Mouse (Mus musculus) CD8-positive naive resting alpha-beta T cell, adult 2 months (primary cell): ENCODE measurements around the gene Stx1a.

ENCODE experiments used
- DNase-seq, 2 experiments: peaks; one replicate each; pipeline ENCODE4 v3.0.0; 2022; ENCODE audit warnings: low read depth in 2 of 2, low spot score in 2 of 2

Stx1a gene

GRCm38 (mm10) chr5:135078482-135078810 lies 55.2 kb downstream of the Stx1a start:
- no peak for DNase-seq

- DNase-seq: no peak
Measured at GRCm38 (mm10) chr5:135079578-135079977, 56.3 kb downstream of the Stx1a start.

GRCm38 (mm10) chr5:135080539-135080938 lies 57.3 kb downstream of the Stx1a start:
- DNase-seq: no peak

- DNase-seq: no peak
Measured at GRCm38 (mm10) chr5:135086871-135087270, 63.6 kb downstream of the Stx1a start.

- no peak for DNase-seq
Measured at GRCm38 (mm10) chr5:135089653-135090052, 66.4 kb downstream of the Stx1a start, which contains the start of gene Mlxipl. Gene Mlxipl, plus strand, starts transcription at chr5:135089890.
